Mouse (Mus musculus) midbrain, embryonic 14.5 days (tissue): ENCODE results near the gene Cys1. TPM values are rescaled to one million over a fixed set of nuclear protein-coding genes. Genes with fewer than 3 reads are reported as not detected.
"Not testable (repeated sequence)": the region's sequence is repeated elsewhere in the genome, so short reads cannot be mapped to it uniquely, and the experiment has no call there.

Experiments used
- ATAC-seq: fragments of 200-750 bp; cut with Nextera tagmentation; 2 replicates; pipeline ENCODE4 v1.8.0; 2017; ENCODE audit warnings: moderate number of reproducible peaks, moderate library complexity; ENCODE audit not compliant: low FRiP score, low TSS enrichment
- DNase-seq: peaks from one replicate; pipeline ENCODE4 v3.0.0-alpha.2; 2015
- H3K27ac ChIP-seq: fragments of 300-500 bp; sonication (generic); replicated peaks from 2 replicates; pipeline ENCODE4 v1.5.1; 2014; ENCODE audit warnings: mild to moderate bottlenecking, low read depth, low read length, moderate library complexity
- H3K27me3 ChIP-seq: fragments of 300-500 bp; sonication (generic); 2 replicates; pipeline ENCODE4 v1.6.1; 2014; ENCODE audit warnings: low read length, control low read depth, mixed read lengths; ENCODE audit not compliant: control insufficient read depth, insufficient read depth
- H3K36me3 ChIP-seq: fragments of 300-500 bp; sonication (generic); 2 replicates; pipeline ENCODE4 v1.6.1; 2014; ENCODE audit warnings: low read length, control low read depth; ENCODE audit not compliant: control insufficient read depth, insufficient read depth
- H3K4me1 ChIP-seq: fragments of 300-500 bp; sonication (generic); 2 replicates; pipeline ENCODE4 v1.6.1; 2014; ENCODE audit warnings: mild to moderate bottlenecking, antibody characterized with exemption, low read length, control low read depth; ENCODE audit not compliant: control insufficient read depth, insufficient read depth
- H3K4me2 ChIP-seq: fragments of 300-500 bp; sonication (generic); 2 replicates; pipeline ENCODE4 v1.6.1; 2014; ENCODE audit warnings: mild to moderate bottlenecking, low read length, moderate library complexity
- H3K4me3 ChIP-seq: fragments of 300-500 bp; sonication (generic); replicated peaks from 2 replicates; pipeline ENCODE4 v1.5.1; 2014; ENCODE audit warnings: low read depth, low read length
- H3K9ac ChIP-seq: fragments of 300-500 bp; sonication (generic); replicated peaks from 2 replicates; pipeline ENCODE4 v1.6.1; 2014; ENCODE audit warnings: mild to moderate bottlenecking, low read length, moderate library complexity
- H3K9me3 ChIP-seq: fragments of 300-500 bp; sonication (generic); 2 replicates; pipeline ENCODE4 v1.6.1; 2016; ENCODE audit warnings: low read length, control low read depth, mixed read lengths; ENCODE audit not compliant: control insufficient read depth
- WGBS: fragments of 180-500 bp; shearing (Covaris S2); extraction: QIAGEN DNeasy Blood & Tissue Kit; methylation state at CpG from one replicate; pipeline ENCODE4 v1.1.7; 2014; 5-methylcytosine and 5-hydroxymethylcytosine counted together
- polyA plus RNA-seq: library from polyadenylated mRNA; unstranded; fragments of >200 nt; fragmentation: Nextera tagmentation; extraction: Ambion mirVana; gene quantifications from 2 replicates; pipeline ENCODE4 v1.2.1, GENCODE M21; 2014

Cys1 gene
- polyA plus RNA-seq, 1 experiment from 2014 or later: 1.8 TPM

GRCm38 (mm10) chr12:24705502-24706263 is 24.1 kb upstream of the Cys1 start:
- no peak for DNase-seq
- Histone ChIP-seq H3K4me3 (no peak overlapping the region), H3K9me3 (no peaks in the 10 kb centered on the region), H3K27me3 (peaks cover 6% of the 10 kb centered on the region; the same call in 1 of the 2 replicates), H3K9ac (no peak overlapping the region), H3K27ac (no peak overlapping the region), H3K36me3 (no peaks in the 10 kb centered on the region), H3K4me1 (peaks cover 11% of the 10 kb centered on the region), H3K4me2 (no peak overlapping the region)
- 86% methylated on average over 15 of the region's 15 CpGs for WGBS
- ATAC-seq: no peak

- peaks cover 7% of the 10 kb centered on the region for H3K4me1 ChIP-seq
- H3K27ac ChIP-seq: no peak overlapping the region
- DNase-seq (no peak), ATAC-seq (no peak)
- peaks cover 6% of the 10 kb centered on the region; the same call in 1 of the 2 replicates for H3K27me3 ChIP-seq
- H3K4me2 ChIP-seq: no peak overlapping the region
- H3K9me3 ChIP-seq: no peaks in the 10 kb centered on the region
- WGBS: 86% methylated on average over 3 of the region's 3 CpGs
- H3K4me3 ChIP-seq: no peak overlapping the region
- H3K36me3 ChIP-seq: no peaks in the 10 kb centered on the region
- H3K9ac ChIP-seq: no peak overlapping the region
These were observed 21.4 kb upstream of the Cys1 start for GRCm38 (mm10) chr12:24703013-24703412.

- H3K4me2 ChIP-seq, H3K36me3 ChIP-seq, H3K4me3 ChIP-seq, H3K27ac ChIP-seq, DNase-seq, H3K27me3 ChIP-seq, H3K9me3 ChIP-seq, H3K4me1 ChIP-seq, ATAC-seq, H3K9ac ChIP-seq: not testable (repeated sequence)
- WGBS: 93% methylated on average over 9 of the region's 9 CpGs
These were observed 20.0 kb upstream of the Cys1 start for GRCm38 (mm10) chr12:24701621-24702020.

- Histone ChIP-seq H3K27ac (no peak overlapping the region), H3K4me2 (no peak overlapping the region), H3K9ac (no peak overlapping the region), H3K9me3 (no peaks in the 10 kb centered on the region), H3K36me3 (no peaks in the 10 kb centered on the region), H3K4me1 (no peaks in the 10 kb centered on the region), H3K4me3 (no peak overlapping the region), H3K27me3 (no peaks in the 10 kb centered on the region)
- 86% methylated on average over 10 of the region's 10 CpGs for WGBS
- DNase-seq (no peak), ATAC-seq (no peak)
These were observed 18.0 kb upstream of the Cys1 start for GRCm38 (mm10) chr12:24699578-24699977.

- 80% methylated on average over 3 of the region's 3 CpGs for WGBS
- H3K4me3 ChIP-seq: no peak overlapping the region
- no peak for DNase-seq
- H3K27me3 ChIP-seq: no peaks in the 10 kb centered on the region
- H3K27ac ChIP-seq: no peak overlapping the region
- no peaks in the 10 kb centered on the region for H3K36me3 ChIP-seq
- ATAC-seq: no peak
- no peak overlapping the region for H3K9ac ChIP-seq
- no peaks in the 10 kb centered on the region for H3K9me3 ChIP-seq
- no peak overlapping the region for H3K4me2 ChIP-seq
- no peaks in the 10 kb centered on the region for H3K4me1 ChIP-seq
These were observed 16.9 kb upstream of the Cys1 start for GRCm38 (mm10) chr12:24698514-24698913.

GRCm38 (mm10) chr12:24697484-24698204 is 16.0 kb upstream of the Cys1 start:
- H3K27ac ChIP-seq: no peak overlapping the region
- no peaks in the 10 kb centered on the region for H3K36me3 ChIP-seq
- H3K9me3 ChIP-seq: no peaks in the 10 kb centered on the region
- DNase-seq (no peak), ATAC-seq (peak; percentile 17; the same call in 1 of the 2 replicates)
- peak overlapping the region; percentile 17; the same call in 1 of the 2 replicates for H3K4me2 ChIP-seq
- H3K27me3 ChIP-seq: no peaks in the 10 kb centered on the region
- H3K4me1 ChIP-seq: no peaks in the 10 kb centered on the region
- H3K9ac ChIP-seq: no peak overlapping the region
- 68% methylated on average over 8 of the region's 8 CpGs for WGBS
- H3K4me3 ChIP-seq: no peak overlapping the region

- Histone ChIP-seq H3K4me2 (peak overlapping the region; percentile 17; the same call in 1 of the 2 replicates), H3K27me3 (no peaks in the 10 kb centered on the region), H3K4me1 (no peaks in the 10 kb centered on the region), H3K36me3 (no peaks in the 10 kb centered on the region), H3K9ac (no peak overlapping the region), H3K4me3 (no peak overlapping the region), H3K9me3 (no peaks in the 10 kb centered on the region), H3K27ac (no peak overlapping the region)
- 47% methylated on average over 16 of the region's 16 CpGs for WGBS
- peak; percentile 78 for ATAC-seq
- peak; percentile 92 for DNase-seq
These were observed 15.2 kb upstream of the Cys1 start for GRCm38 (mm10) chr12:24696500-24697483.

- WGBS: 88% methylated on average over 3 of the region's 3 CpGs
These were observed 8.7 kb upstream of the Cys1 start for GRCm38 (mm10) chr12:24690351-24690750.

More at GRCm38 (mm10) chr12:24690351-24690750, 8.7 kb upstream of the Cys1 start:
- Histone ChIP-seq H3K9ac (no peak overlapping the region), H3K36me3 (no peaks in the 10 kb centered on the region), H3K4me3 (no peak overlapping the region), H3K27ac (no peak overlapping the region), H3K4me2 (no peak overlapping the region), H3K9me3 (no peaks in the 10 kb centered on the region), H3K27me3 (no peaks in the 10 kb centered on the region), H3K4me1 (no peaks in the 10 kb centered on the region)
- ATAC-seq (no peak), DNase-seq (no peak)
